11 mouse cellular contexts compared by ENCODE assay signal in genomic region chr4:125119070-125119469, GRCm38 (mm10). TPM values are rescaled to one million over a fixed set of nuclear protein-coding genes. Genes with fewer than 3 reads are reported as not detected.
DNase-seq lines count a peak whose midpoint lies in the region; ATAC-seq and TF ChIP-seq lines count a peak whose summit lies in the region.
"Had no signal": no experiment of that assay in that cellular context is flagged by ENCODE, and none has a peak within 500 bp of the region (broad histone marks: within the 10 kb centered on the region; RNA-seq: fewer than 3 reads in every experiment).

No protein-coding gene starts in this region.

- no peaks in the 10 kb centered on the region for H3K36me3 ChIP-seq in forebrain, embryonic 14.5 days (ENCODE audit: control insufficient read depth, insufficient read depth, low read length)
- no peaks in the 10 kb centered on the region for H3K36me3 ChIP-seq in forebrain, embryonic 15.5 days
- H3K36me3 ChIP-seq in lung, embryonic 14.5 days (ENCODE audit: insufficient read depth): no peaks in the 10 kb centered on the region; the same call in 1 of the 2 replicates
- H3K36me3 ChIP-seq in splenic B cell, adult 2 months (ENCODE audit: control insufficient read depth, insufficient read depth, low read length, poor library complexity, severe bottlenecking): peaks cover 27% of the 10 kb centered on the region

- no peaks in the 10 kb centered on the region for H3K9me3 ChIP-seq in forebrain, embryonic 14.5 days (replicated peaks; ENCODE audit: control insufficient read depth, low read length)
- no peaks in the 10 kb centered on the region for H3K9me3 ChIP-seq in forebrain, embryonic 15.5 days
- H3K9me3 ChIP-seq in lung, embryonic 14.5 days (ENCODE audit: low read depth, low read length): no peaks in the 10 kb centered on the region
- H3K9me3 ChIP-seq: megakaryocyte, embryonic 14.5 days had no signal

- no peak overlapping the region for H3K4me2 ChIP-seq in forebrain, embryonic 14.5 days (ENCODE audit: low read length)
- H3K4me2 ChIP-seq in forebrain, embryonic 15.5 days (replicated peaks): no peak overlapping the region
- H3K4me2 ChIP-seq in lung, embryonic 14.5 days: no peak overlapping the region

- no peak overlapping the region for H3K9ac ChIP-seq in forebrain, embryonic 14.5 days (ENCODE audit: low read length)
- no peak overlapping the region for H3K9ac ChIP-seq in forebrain, embryonic 15.5 days (replicated peaks)
- H3K9ac ChIP-seq in lung, embryonic 14.5 days: no peak overlapping the region

- H3K4me1 ChIP-seq in forebrain, embryonic 14.5 days (ENCODE audit: control insufficient read depth, insufficient read depth, low read length): 0 out of 2 replicates have a peak, but pooled peaks cover 2% of the 10 kb centered on the region
- peaks cover 19% of the 10 kb centered on the region for H3K4me1 ChIP-seq in forebrain, embryonic 15.5 days
- H3K4me1 ChIP-seq in lung, embryonic 14.5 days (ENCODE audit: insufficient read depth): no peaks in the 10 kb centered on the region

- ATAC-seq in forebrain, embryonic 14.5 days: no peak
- no peak for ATAC-seq in forebrain, embryonic 15.5 days (replicated peaks)
- ATAC-seq in lung, embryonic 14.5 days (ENCODE audit: insufficient read depth): no peak

- DNase-seq in forebrain, embryonic 14.5 days (ENCODE audit: low spot score): peak; percentile 25
- peak; percentile 36 for DNase-seq in lung, embryonic 14.5 days
- DNase-seq in lung, postnatal 10 days: no peak
- peak; percentile 72 for DNase-seq in embryo, embryonic 10.5 days (ENCODE audit: low spot score)
- peak; percentile 33 for DNase-seq in splenic B cell, adult 2 months (ENCODE audit: low read depth, low spot score)
- DNase-seq in left cerebral cortex, adult 9 months (ENCODE audit: low spot score in 2 of 2): no peak
- no peak for DNase-seq in frontal cortex, postnatal 36 days (ENCODE audit: low spot score in 2 of 2)
- DNase-seq: gastrocnemius, postnatal 10 days; heart, postnatal 36 days had no signal

- no peaks in the 10 kb centered on the region for H3K27me3 ChIP-seq in forebrain, embryonic 14.5 days (replicated peaks; ENCODE audit: control insufficient read depth, insufficient read depth, low read length)
- H3K27me3 ChIP-seq in forebrain, embryonic 15.5 days: no peaks in the 10 kb centered on the region
- H3K27me3 ChIP-seq in lung, embryonic 14.5 days (ENCODE audit: insufficient read depth, low read length): no peaks in the 10 kb centered on the region
- H3K27me3 ChIP-seq in splenic B cell, adult 2 months (ENCODE audit: control insufficient read depth, insufficient read depth, low read length, poor library complexity, severe bottlenecking): no peaks in the 10 kb centered on the region
- H3K27me3 ChIP-seq: megakaryocyte, embryonic 14.5 days had no signal

- H3K4me3 ChIP-seq in forebrain, embryonic 14.5 days (ENCODE audit: low read depth, low read length): no peak overlapping the region
- no peak overlapping the region for H3K4me3 ChIP-seq in forebrain, embryonic 15.5 days
- no peak overlapping the region for H3K4me3 ChIP-seq in lung, embryonic 14.5 days (ENCODE audit: low read depth, low read length)
- H3K4me3 ChIP-seq: megakaryocyte, embryonic 14.5 days had no signal

- 25% methylated on average over 10 of the region's 10 CpGs for WGBS in forebrain, embryonic 14.5 days
- 28% methylated on average over 10 of the region's 10 CpGs for WGBS in forebrain, embryonic 15.5 days
- WGBS in lung, embryonic 14.5 days: 29% methylated on average over 10 of the region's 10 CpGs

- H3K27ac ChIP-seq in forebrain, embryonic 14.5 days (ENCODE audit: low read depth, low read length): no peak overlapping the region
- no peak overlapping the region for H3K27ac ChIP-seq in forebrain, embryonic 15.5 days (replicated peaks)
- no peak overlapping the region for H3K27ac ChIP-seq in lung, embryonic 14.5 days (ENCODE audit: low read depth)

- peak; percentile 50 for TF ChIP-seq CTCF in lung, embryonic 14.5 days (IDR thresholded peaks at IDR 0.05; ENCODE audit: low read depth)

RNA-seq across cellular contexts. Expression of gene Zc3h12a, which starts 8.6 kb away (rescaled TPM):
- 0.14 and 0.32 TPM in 2 replicates for polyA plus RNA-seq in forebrain, embryonic 14.5 days (2014; fragmentation: Nextera tagmentation; extraction: Ambion mirVana)
- 0.14 and 0.19 TPM in 2 replicates for polyA plus RNA-seq in forebrain, embryonic 15.5 days (2015; fragmentation: Nextera tagmentation; extraction: Ambion mirVana)
- polyA plus RNA-seq in lung, embryonic 14.5 days (2014; fragmentation: Nextera tagmentation; extraction: Ambion mirVana): 0.41 and 0.42 TPM in 2 replicates

RNA-seq across cellular contexts. Expression of gene Meaf6, which starts 34.1 kb away (rescaled TPM):
- polyA plus RNA-seq in forebrain, embryonic 14.5 days (2014; fragmentation: Nextera tagmentation; extraction: Ambion mirVana): 153 and 164 TPM in 2 replicates
- 151 and 153 TPM in 2 replicates for polyA plus RNA-seq in forebrain, embryonic 15.5 days (2015; fragmentation: Nextera tagmentation; extraction: Ambion mirVana)
- polyA plus RNA-seq in lung, embryonic 14.5 days (2014; fragmentation: Nextera tagmentation; extraction: Ambion mirVana): 63.5 and 65.2 TPM in 2 replicates

RNA-seq across cellular contexts. Expression of gene Snip1, which starts 52.6 kb away (rescaled TPM):
- 28.9 and 31.3 TPM in 2 replicates for polyA plus RNA-seq in forebrain, embryonic 14.5 days (2014; fragmentation: Nextera tagmentation; extraction: Ambion mirVana)
- 31.0 and 31.1 TPM in 2 replicates for polyA plus RNA-seq in forebrain, embryonic 15.5 days (2015; fragmentation: Nextera tagmentation; extraction: Ambion mirVana)
- 35.0 and 35.6 TPM in 2 replicates for polyA plus RNA-seq in lung, embryonic 14.5 days (2014; fragmentation: Nextera tagmentation; extraction: Ambion mirVana)

RNA-seq across cellular contexts. Expression of gene Dnali1, which starts 53.6 kb away (rescaled TPM):
- 1.1 and 1.3 TPM in 2 replicates for polyA plus RNA-seq in forebrain, embryonic 14.5 days (2014; fragmentation: Nextera tagmentation; extraction: Ambion mirVana)
- polyA plus RNA-seq in forebrain, embryonic 15.5 days (2015; fragmentation: Nextera tagmentation; extraction: Ambion mirVana): 0.52 and 1.2 TPM in 2 replicates
- 0.13 and 0.42 TPM in 2 replicates for polyA plus RNA-seq in lung, embryonic 14.5 days (2014; fragmentation: Nextera tagmentation; extraction: Ambion mirVana)

Comparison
In these comparisons a context has a peak if more than half of its experiments do, and no peak if none do; other contexts are left out.
1. DNase-seq: peak in forebrain, embryonic 14.5 days (single experiment), lung, embryonic 14.5 days (single experiment), embryo, embryonic 10.5 days (single experiment) and splenic B cell, adult 2 months (single experiment); none in lung, postnatal 10 days (single experiment), left cerebral cortex, adult 9 months (0 of 2) and frontal cortex, postnatal 36 days (0 of 2).